Mouse (Mus musculus): ENCODE results near the gene Gpr146. TPM values are rescaled to one million over a fixed set of nuclear protein-coding genes. Genes with fewer than 3 reads are reported as not detected.
"Not testable (repeated sequence)": the region's sequence is repeated elsewhere in the genome, so short reads cannot be mapped to it uniquely, and the experiment has no call there.

Gene Gpr146
- total RNA-seq, 4 experiments from 2014 or later = 13.6 to 25.0 (median 18.1) TPM

DNA sequence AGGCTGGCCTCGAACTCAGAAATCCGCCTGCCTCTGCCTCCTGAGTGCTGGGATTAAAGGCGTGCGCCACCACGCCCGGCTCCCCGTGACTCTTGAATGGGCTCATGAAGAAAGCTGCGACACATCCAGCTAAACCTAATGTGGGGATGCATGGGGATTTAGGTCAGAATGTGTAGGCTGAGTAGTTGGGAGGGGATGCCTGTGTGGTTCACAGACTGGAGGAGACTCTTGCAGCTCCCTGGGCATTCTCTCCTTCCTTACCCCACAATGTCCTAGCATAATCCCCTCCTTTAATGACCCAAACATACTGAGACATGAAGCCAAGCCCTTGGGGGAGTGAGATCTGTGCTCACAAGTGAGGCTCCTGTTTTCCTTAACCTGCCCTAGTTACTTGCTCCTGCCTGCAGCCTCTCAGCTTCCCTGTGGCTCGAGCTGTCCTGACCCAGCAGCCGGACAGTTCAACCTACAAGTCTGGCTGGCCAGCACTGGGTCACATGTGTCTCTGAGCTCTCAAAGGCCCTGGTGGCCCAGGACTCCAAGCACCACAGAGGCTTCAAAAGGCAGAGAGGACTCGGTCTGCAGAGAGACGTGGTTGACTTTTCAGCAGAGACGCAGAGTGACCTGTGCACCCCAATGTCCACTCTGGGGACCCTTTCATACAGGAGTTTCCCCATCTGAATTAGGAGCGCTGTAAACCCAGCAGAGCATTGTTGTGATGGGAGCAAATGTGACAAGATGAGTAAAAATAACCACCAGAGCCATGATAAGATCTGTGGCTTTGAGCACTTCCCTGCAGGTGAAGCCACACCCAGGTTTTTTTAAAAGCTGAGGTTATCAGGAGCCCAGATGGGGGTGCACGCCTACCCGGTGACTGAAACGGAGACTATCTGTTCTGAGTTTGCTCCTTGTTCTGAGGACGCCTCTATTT lies 4.4 kb downstream of the Gpr146 start:
- no peak for DNase-seq

DNA sequence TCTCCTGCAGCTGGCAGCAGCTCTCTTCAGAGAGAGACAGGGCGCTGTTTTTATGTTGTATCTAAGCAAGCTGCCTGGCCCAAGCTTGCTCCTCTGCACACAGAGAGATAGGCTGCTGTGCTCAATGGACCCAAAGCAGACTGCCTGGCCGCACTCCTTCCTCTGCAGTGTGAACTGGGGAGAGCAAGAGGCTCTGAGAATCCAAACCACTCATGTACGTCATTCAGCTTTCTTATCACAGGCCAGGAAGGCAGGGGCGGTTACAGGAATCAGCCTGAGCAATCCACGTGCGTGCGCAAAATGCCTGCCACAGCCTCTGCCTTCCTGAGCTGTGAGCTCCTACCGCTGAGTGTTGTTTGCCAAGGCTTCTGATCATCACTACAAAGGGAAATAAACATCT lies 5.3 kb downstream of the Gpr146 start:
- no peak for DNase-seq

- DNase-seq = no peak
These were observed 5.7 kb downstream of the Gpr146 start for GRCm38 (mm10) chr5:139383234-139383633.

GRCm38 (mm10) chr5:139384531-139384930 lies 7.0 kb downstream of the Gpr146 start:
- DNase-seq = peak; percentile 71

DNA sequence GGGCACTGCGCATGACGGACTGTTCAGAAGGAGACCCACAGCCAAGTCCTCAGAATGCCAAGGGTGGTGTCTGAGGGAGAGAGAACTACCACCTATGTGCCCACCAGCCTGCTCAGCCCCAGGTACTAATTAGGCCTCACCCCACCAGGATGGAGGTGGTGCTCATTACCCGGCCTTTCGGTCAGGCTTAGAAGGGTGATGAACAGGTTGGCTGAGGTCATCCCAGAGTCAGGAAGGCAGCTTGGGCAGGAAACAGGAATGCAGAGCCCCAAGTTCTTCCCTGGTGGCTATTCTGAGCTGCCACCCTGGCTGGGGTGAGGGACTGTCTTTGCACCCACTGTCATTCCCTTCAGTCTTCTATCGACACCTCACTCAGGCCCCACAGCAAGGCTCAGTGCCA lies 8.6 kb downstream of the Gpr146 start:
- DNase-seq = no peak

GRCm38 (mm10) chr5:139387329-139388194 lies 10.1 kb downstream of the Gpr146 start:
- no peak for DNase-seq

DNA sequence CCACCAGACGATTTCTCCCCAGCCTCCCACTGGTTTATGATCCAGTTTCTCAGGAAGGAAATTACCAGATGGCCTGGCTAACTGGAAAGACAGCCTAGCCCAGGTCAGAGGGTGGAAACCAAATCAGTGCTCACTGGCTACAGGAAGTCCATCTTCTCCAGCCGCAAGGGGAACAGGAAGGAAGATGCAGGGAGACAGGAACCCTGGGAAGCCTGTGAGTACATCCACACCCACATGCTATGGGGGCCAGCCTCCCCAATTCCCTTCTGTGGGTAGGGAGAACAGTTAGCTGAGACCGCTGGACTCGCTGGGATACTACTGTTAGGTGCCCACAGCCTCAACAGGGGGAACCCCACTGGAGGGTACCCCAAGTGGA lies 10.7 kb downstream of the Gpr146 start:
- DNase-seq = no peak

DNA sequence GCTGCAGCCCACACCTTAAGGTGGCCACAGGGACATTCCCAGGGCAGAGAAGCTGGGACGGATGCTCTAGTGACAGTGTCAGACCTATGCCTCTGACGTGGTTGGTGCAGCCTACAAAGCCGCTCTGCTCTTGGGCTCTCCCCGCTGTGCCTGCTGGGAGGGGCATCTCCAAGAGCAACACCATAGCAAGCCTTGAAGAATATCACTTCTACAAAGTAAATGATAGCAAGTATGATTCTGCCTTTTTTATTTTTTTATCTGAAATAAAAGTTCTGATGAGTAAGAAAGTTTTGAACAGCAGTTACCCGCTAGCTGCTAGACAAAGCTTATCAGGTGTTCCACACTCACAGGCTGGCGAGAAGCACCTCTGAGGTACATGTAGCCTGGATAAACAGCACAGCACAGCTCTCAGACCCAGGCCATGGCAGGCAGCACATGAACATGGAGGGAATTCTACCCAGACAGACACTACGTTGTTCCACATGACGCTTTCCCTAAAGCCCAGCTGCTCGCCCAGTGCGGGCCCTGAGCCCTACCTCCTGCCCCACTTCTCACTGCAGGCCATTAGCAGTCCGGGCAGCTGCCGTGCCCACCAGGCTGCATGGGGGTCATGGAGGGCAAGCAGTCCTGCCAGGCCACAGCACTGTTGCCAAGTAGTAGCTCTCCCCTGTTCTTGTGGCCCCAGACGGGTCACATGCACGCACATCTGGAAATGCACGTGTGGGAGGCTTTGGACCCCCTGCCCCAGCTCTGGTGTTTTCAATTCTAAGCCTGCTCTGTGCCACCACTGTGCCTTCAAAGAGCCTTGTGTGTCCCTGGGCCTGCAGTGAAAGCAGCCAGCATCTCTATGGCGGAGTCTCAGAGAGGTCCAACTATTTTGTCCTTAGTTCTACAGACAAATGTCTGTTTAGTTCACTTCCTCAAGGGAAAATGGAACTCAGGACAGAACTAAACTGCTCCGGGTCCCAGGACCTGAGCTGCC lies 11.5 kb downstream of the Gpr146 start:
- DNase-seq = no peak

- DNase-seq = no peak
These were observed 12.2 kb downstream of the Gpr146 start for GRCm38 (mm10) chr5:139389676-139390061.

DNA sequence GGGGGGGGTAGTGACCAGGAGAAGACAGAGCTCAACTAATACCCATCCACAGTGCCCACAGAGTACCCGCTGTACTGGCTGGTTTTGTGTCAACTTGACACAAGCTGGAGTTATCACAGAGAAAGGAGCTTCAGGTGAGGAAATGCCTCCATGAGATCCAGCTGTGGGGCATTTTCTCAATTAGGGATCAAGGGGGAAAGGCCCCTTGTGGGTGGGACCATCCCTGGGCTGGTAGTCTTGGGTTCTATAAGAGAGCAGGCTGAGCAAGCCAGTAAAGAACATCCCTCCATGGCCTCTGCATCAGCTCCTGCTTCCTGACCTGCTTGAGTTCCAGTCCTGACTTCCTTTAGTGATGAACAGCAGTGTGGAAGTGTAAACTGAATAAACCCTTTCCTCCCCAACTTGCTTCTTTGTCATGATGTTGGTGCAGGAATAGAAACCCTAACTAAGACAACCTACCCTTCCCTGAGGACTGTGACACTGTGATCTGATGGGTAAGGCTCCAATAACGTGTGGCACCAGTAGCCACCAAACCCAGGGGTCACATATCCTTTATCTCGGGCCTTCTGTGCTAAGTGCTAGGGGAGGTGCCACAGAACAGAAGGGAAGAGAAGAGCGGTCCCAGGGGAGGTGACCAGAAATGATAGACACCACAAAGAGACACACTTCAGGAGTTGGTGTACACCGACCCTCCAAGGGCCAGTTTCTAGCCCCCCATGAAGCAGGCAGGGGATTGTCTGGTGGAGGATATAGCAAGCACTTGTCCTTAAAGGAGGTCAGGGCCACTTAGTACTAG lies 13.0 kb downstream of the Gpr146 start:
- not testable (repeated sequence) for DNase-seq

- DNase-seq = no peak
These were observed 14.0 kb downstream of the Gpr146 start for GRCm38 (mm10) chr5:139391309-139391990.

DNA sequence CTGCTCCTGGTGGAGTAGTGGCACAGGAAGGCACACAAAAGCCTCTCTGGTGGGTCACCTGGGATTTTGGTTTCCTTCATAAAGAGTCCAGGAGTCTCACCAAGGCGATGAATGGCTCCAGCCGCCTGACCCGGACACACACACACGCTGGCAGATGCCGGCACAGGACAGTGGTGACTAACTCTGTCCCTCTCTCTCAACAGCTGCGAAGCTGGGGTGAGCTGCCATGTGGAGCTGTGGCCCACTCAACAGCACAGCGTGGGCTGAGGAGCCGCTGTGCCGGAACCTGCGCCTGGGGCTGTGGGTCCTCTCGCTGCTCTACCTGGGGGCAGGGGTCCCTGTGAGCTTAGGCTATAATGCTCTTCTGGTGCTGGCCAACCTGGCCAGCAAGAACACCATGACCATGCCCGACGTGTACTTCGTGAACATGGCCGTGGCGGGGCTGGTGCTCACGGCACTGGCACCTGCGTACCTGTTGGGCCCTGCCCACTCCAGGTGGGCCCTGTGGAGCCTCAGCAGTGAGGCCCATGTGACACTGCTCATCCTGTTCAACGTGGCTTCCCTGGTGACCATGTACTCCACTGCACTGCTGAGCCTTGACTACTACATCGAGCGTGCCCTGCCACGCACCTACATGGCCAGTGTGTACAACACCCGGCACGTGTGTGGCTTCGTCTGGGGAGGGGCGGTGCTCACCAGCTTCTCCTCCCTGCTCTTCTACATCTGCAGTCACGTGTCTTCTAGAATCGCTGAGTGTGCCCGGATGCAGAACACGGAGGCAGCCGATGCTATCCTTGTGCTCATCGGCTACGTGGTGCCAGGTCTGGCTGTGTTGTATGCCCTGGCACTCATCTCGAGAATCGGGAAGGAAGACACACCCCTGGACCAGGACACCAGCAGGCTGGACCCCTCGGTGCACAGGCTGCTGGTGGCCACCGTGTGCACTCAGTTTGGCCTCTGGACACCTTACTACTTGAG lies 15.0 kb downstream of the Gpr146 start:
- no peak for DNase-seq

- DNase-seq = no peak
These were observed 15.7 kb downstream of the Gpr146 start for GRCm38 (mm10) chr5:139393197-139393588.

- DNase-seq = no peak
These were observed 16.9 kb downstream of the Gpr146 start for GRCm38 (mm10) chr5:139394399-139394798.

DNA sequence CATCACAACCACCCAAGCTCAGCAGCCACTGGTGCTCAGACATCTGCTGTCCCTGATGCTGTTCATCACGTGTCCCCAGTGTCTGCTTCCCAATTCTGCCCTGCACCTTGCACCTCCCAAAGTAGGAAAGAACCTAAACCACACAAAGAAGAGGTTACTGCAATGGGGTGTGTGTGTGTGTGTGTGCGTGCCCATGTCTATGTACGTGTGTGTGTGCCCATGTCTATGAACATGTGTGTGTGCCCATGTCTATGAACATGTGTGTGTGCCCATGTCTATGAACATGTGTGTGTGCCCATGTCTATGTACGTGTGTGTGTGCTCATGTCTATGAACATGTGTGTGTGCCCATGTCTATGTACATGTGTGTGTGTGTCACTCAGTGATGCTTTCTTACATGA lies 18.0 kb downstream of the Gpr146 start:
- no peak for DNase-seq

DNA sequence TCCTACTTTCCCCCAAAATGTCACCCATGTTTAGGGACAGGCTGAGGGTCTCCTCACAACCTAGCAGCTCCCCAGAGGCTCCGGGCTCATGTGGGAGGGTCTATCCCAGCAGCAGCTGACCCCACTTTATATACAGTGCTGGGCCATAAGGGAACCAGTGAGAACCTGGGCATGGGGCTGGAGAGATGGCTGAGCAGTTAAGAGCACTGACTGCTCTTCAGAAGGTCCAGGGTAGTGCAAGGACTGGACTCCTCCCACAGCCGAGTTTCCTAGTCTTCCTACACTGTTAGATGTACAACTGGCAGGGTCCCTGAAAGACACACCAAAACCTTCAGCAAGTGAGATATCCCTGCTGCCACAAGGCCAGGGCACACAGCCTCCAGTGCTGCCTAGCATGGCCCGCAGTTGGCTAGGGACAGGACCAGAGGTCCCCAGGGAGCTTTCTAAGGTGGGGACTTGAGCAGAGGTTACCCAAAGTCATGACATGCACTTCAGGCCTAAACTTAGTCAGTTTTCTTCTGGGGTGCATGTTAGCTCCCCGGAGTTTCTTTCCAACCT lies 19.9 kb downstream of the Gpr146 start:
- no peak for DNase-seq

DNA sequence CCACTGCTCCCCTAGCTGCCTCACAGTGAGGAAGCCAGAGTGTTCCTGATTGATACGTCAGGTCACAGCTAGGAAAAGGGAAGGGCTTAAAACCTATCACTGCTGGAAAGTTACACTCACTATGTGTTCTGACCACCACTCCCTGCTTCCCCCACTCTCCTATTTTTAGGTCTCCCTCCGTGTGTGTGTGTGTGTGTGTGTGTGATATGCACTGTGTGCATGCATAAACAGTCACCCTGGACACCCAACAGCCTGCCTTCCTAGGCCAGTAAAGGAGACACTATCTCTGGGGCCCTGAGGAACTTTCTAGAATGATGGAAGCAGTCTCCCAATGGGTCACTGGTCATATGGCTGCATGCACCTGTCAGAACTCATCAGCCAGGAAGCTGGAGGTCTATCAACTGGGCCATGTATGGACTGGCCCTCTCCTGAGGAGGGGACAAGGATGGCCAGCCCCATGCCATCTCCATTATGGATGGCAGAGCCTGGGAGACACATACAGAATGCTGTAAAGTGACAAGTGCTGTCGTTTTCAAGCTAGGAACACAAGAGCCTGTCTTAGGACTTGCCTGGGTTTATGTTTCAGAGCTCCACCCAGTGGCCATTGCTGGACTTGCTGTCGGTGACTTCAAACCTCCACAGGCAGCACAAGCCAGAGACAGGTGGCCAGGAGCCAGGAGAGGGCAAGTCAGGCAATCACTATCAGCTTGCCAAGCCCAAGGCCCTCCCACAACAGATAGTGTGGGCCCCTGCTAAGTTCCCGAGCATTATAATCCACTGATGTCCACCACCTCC lies 20.7 kb downstream of the Gpr146 start:
- peak; percentile 91 for DNase-seq

DNA sequence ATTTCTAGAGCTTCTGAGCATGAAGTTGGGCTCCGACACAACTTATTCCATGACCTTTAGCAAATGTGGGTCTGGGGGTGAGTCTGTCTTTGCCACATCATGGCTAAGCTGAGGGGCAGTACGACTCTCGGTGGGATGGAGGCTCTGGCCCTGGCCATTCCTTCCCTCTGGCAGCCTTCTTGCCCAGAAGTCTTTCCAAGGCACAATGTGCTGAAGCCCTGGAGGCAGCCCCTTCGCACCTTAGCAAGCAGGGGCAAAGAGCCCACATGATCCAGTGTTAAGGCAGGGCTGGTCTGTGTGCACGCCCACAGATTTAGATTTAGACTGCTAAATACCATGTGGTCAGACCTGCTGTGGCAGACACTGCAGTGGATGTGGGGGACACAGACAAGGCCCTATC lies 21.3 kb downstream of the Gpr146 start:
- DNase-seq = no peak
